In the genomic region with DNA sequence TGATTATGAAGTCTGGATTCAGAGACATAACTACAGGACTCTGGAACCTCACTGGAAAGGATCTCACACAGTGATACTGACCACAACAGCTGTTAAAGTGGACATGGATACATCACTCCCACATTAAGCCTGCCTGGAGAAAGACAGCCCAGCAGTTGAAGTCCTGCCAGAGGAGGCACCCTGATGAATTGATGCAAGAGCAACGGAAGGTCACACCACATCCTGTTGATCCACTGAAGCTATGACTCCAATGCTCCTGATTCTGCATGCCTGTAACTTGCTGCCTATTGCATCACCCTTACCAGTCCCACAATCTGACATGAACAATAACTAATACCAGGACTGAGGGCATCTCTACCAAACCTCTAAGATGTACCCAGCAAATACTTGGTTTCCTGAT, we compare ENCODE assay signal across 15 mouse cellular contexts. TPM values are rescaled to one million over a fixed set of nuclear protein-coding genes. Genes with fewer than 3 reads are reported as not detected.
DNase-seq lines count a peak whose midpoint lies in the region; ATAC-seq and TF ChIP-seq lines count a peak whose summit lies in the region.
"Had no signal": no experiment of that assay in that cellular context is flagged by ENCODE, and none has a peak within 500 bp of the region (broad histone marks: within the 10 kb centered on the region; RNA-seq: fewer than 3 reads in every experiment).

No protein-coding gene starts in this region.

- TF ChIP-seq POLR2A in kidney, adult 2 months (IDR thresholded peaks at IDR 0.05; ENCODE audit: low read depth, low read length) = no peak

- DNase-seq in kidney, adult 2 months = peak; percentile 23
- peak; percentile 37 for DNase-seq in 3134 (ENCODE audit: extremely low read depth, insufficient read length, low spot score)
- DNase-seq in MN1 (ENCODE audit: low spot score) = peak; percentile 65
- peak; percentile 18 to 43 for DNase-seq in kidney, postnatal 25 days
- no peak for DNase-seq in left cerebral cortex, postnatal 36 days (ENCODE audit: low spot score in 2 of 2)
- DNase-seq in urinary bladder, postnatal 14 days (ENCODE audit: low spot score) = no peak
- no peak for DNase-seq in right cerebral cortex, postnatal 36 days (ENCODE audit: low spot score in 2 of 2)
- DNase-seq: adrenal gland, postnatal 25 days; cerebellum, postnatal 25 days; heart, postnatal 36 days had no signal

- no peaks in the 10 kb centered on the region for H3K27me3 ChIP-seq in kidney, adult 2 months (replicated peaks; ENCODE audit: control insufficient read depth, insufficient read depth, low read length)
- H3K27me3 ChIP-seq in kidney, embryonic 14.5 days (ENCODE audit: control insufficient read depth, insufficient read depth, low read length) = no peaks in the 10 kb centered on the region
- H3K27me3 ChIP-seq: stomach, embryonic 15.5 days had no signal

- no peak for TF ChIP-seq CTCF in kidney, adult 2 months (conservative IDR thresholded peaks at IDR 0.05; ENCODE audit: insufficient read depth, insufficient read length, low read depth, low read length)

- no peak for ATAC-seq in kidney, embryonic 14.5 days (ENCODE audit: low FRiP score, low TSS enrichment)

- no peaks in the 10 kb centered on the region for H3K36me3 ChIP-seq in kidney, adult 2 months (ENCODE audit: control insufficient read depth, insufficient read depth, low read length)
- H3K36me3 ChIP-seq in kidney, embryonic 14.5 days (ENCODE audit: control insufficient read depth, insufficient read depth, low read length) = no peaks in the 10 kb centered on the region
- H3K36me3 ChIP-seq: stomach, embryonic 15.5 days had no signal

- no peak overlapping the region for H3K4me3 ChIP-seq in kidney, adult 2 months (ENCODE audit: insufficient read depth, low read depth, low read length)
- H3K4me3 ChIP-seq in kidney, embryonic 14.5 days (ENCODE audit: low read length) = no peak overlapping the region
- H3K4me3 ChIP-seq: layer of hippocampus, adult 2 months; stomach, embryonic 15.5 days had no signal

- H3K27ac ChIP-seq in kidney, adult 2 months (ENCODE audit: insufficient read depth, low read depth, low read length) = no peak overlapping the region
- no peak overlapping the region for H3K27ac ChIP-seq in kidney, embryonic 14.5 days (ENCODE audit: low read depth, low read length)
- H3K27ac ChIP-seq: layer of hippocampus, adult 2 months; stomach, embryonic 15.5 days had no signal

- H3K9me3 ChIP-seq in kidney, embryonic 14.5 days (ENCODE audit: control insufficient read depth, low read length) = peaks cover 7% of the 10 kb centered on the region; the same call in 1 of the 2 replicates
- H3K9me3 ChIP-seq: stomach, embryonic 15.5 days had no signal

- intact Hi-C loops in left cerebral cortex, postnatal 36 days (cut with DNase I) = no loop called here

- H3K9ac ChIP-seq in kidney, embryonic 14.5 days (ENCODE audit: low read depth, low read length) = no peak overlapping the region
- H3K9ac ChIP-seq: stomach, embryonic 15.5 days had no signal

- no peak overlapping the region for H3K4me2 ChIP-seq in kidney, embryonic 14.5 days (replicated peaks; ENCODE audit: low read depth, low read length)
- H3K4me2 ChIP-seq: stomach, embryonic 15.5 days had no signal

- 67% methylated on average over 1 of the region's 1 CpGs for WGBS in kidney, adult 2 months
- WGBS in kidney, embryonic 14.5 days = 85% methylated on average over 1 of the region's 1 CpGs

- no peaks in the 10 kb centered on the region for H3K4me1 ChIP-seq in kidney, adult 2 months (ENCODE audit: control insufficient read depth, insufficient read depth, low read length)
- no peaks in the 10 kb centered on the region for H3K4me1 ChIP-seq in kidney, embryonic 14.5 days (ENCODE audit: control insufficient read depth, insufficient read depth, low read length)
- H3K4me1 ChIP-seq: stomach, embryonic 15.5 days had no signal

RNA-seq across cellular contexts. Expression of gene Olfr266, which starts 6.0 kb away (rescaled TPM):
- not detected in 2 replicates for polyA plus RNA-seq in kidney, adult 2 months (2012; rRNA removed)
- polyA plus RNA-seq in kidney, embryonic 14.5 days (2014; fragmentation: Nextera tagmentation; extraction: Ambion mirVana) = not detected in 2 replicates
- not detected for total RNA-seq in left cerebral cortex, postnatal 36 days (2021)
- total RNA-seq: adrenal gland, postnatal 25 days; gastrocnemius, postnatal 4 days; heart, postnatal 36 days; layer of hippocampus, adult 2 months had no signal
- polyA plus RNA-seq: limb, embryonic 11.5 days; stomach, embryonic 15.5 days had no signal

RNA-seq across cellular contexts. Expression of gene Cd53, which starts 42.2 kb away (rescaled TPM):
- polyA plus RNA-seq in kidney, adult 2 months (2012; rRNA removed) = 2.9 and 11.5 TPM in 2 replicates
- 4.2 and 4.5 TPM in 2 replicates for polyA plus RNA-seq in kidney, embryonic 14.5 days (2014; fragmentation: Nextera tagmentation; extraction: Ambion mirVana)
- total RNA-seq in left cerebral cortex, postnatal 36 days (2021) = 1 to 10 TPM; 8.7 to 9.2 TPM

Comparison
In these comparisons a context has a peak if more than half of its experiments do, and no peak if none do; other contexts are left out.
1. DNase-seq: peak in kidney, adult 2 months (single experiment), 3134 (single experiment), MN1 (single experiment) and kidney, postnatal 25 days (2 of 2); none in left cerebral cortex, postnatal 36 days (0 of 2), urinary bladder, postnatal 14 days (single experiment) and right cerebral cortex, postnatal 36 days (0 of 2).